Mouse (Mus musculus) midbrain, embryonic 14.5 days (tissue): ENCODE data around the gene Antxr1. TPM values are rescaled to one million over a fixed set of nuclear protein-coding genes. Genes with fewer than 3 reads are reported as not detected.

Source experiments
- ATAC-seq: fragments of 200-750 bp; cut with Nextera tagmentation; 2 replicates; pipeline ENCODE4 v1.8.0; 2017; ENCODE audit warnings: moderate number of reproducible peaks, moderate library complexity; ENCODE audit not compliant: low FRiP score, low TSS enrichment
- DNase-seq: peaks from one replicate; pipeline ENCODE4 v3.0.0-alpha.2; 2015
- H3K27ac ChIP-seq: fragments of 300-500 bp; sonication (generic); replicated peaks from 2 replicates; pipeline ENCODE4 v1.5.1; 2014; ENCODE audit warnings: mild to moderate bottlenecking, low read depth, low read length, moderate library complexity
- H3K27me3 ChIP-seq: fragments of 300-500 bp; sonication (generic); 2 replicates; pipeline ENCODE4 v1.6.1; 2014; ENCODE audit warnings: low read length, control low read depth, mixed read lengths; ENCODE audit not compliant: control insufficient read depth, insufficient read depth
- H3K36me3 ChIP-seq: fragments of 300-500 bp; sonication (generic); 2 replicates; pipeline ENCODE4 v1.6.1; 2014; ENCODE audit warnings: low read length, control low read depth; ENCODE audit not compliant: control insufficient read depth, insufficient read depth
- H3K4me1 ChIP-seq: fragments of 300-500 bp; sonication (generic); 2 replicates; pipeline ENCODE4 v1.6.1; 2014; ENCODE audit warnings: mild to moderate bottlenecking, antibody characterized with exemption, low read length, control low read depth; ENCODE audit not compliant: control insufficient read depth, insufficient read depth
- H3K4me2 ChIP-seq: fragments of 300-500 bp; sonication (generic); 2 replicates; pipeline ENCODE4 v1.6.1; 2014; ENCODE audit warnings: mild to moderate bottlenecking, low read length, moderate library complexity
- H3K4me3 ChIP-seq: fragments of 300-500 bp; sonication (generic); replicated peaks from 2 replicates; pipeline ENCODE4 v1.5.1; 2014; ENCODE audit warnings: low read depth, low read length
- H3K9ac ChIP-seq: fragments of 300-500 bp; sonication (generic); replicated peaks from 2 replicates; pipeline ENCODE4 v1.6.1; 2014; ENCODE audit warnings: mild to moderate bottlenecking, low read length, moderate library complexity
- H3K9me3 ChIP-seq: fragments of 300-500 bp; sonication (generic); 2 replicates; pipeline ENCODE4 v1.6.1; 2016; ENCODE audit warnings: low read length, control low read depth, mixed read lengths; ENCODE audit not compliant: control insufficient read depth
- WGBS: fragments of 180-500 bp; shearing (Covaris S2); extraction: QIAGEN DNeasy Blood & Tissue Kit; methylation state at CpG from one replicate; pipeline ENCODE4 v1.1.7; 2014; 5-methylcytosine and 5-hydroxymethylcytosine counted together
- polyA plus RNA-seq: library from polyadenylated mRNA; unstranded; fragments of >200 nt; fragmentation: Nextera tagmentation; extraction: Ambion mirVana; gene quantifications from 2 replicates; pipeline ENCODE4 v1.2.1, GENCODE M21; 2014

Antxr1 gene
- polyA plus RNA-seq, 1 experiment from 2014 or later = 3.6 TPM

DNA sequence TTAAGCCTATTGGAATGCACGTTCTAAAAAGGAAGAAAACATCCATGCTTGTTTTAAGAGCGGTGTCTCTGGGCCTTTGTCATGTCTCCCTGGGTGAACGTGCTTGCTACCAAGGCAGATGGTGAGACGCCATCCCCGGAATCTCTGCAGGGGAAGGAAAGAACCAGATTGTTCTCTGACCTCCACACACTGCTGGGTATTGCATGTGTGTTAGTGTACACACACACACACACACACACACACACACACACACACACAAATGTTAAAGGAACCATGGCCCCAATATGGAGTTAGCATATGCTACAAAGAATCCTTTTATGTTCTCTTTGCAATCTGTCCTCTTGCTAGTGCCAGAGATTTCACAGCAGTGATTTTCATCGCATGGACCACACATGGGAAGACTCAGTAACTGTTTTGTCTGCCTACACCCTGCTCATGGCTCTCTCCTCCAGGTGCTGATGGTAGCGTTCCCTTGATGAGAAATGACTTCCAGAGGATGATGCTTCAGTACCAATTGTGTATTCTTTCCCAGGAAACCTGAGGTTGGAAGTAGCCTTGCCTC, 177.5 kb downstream of the Antxr1 start:
- Histone ChIP-seq H3K36me3 (no peaks in the 10 kb centered on the region), H3K9ac (no peak overlapping the region), H3K27ac (no peak overlapping the region), H3K4me2 (no peak overlapping the region), H3K9me3 (no peaks in the 10 kb centered on the region), H3K4me3 (no peak overlapping the region), H3K4me1 (no peaks in the 10 kb centered on the region), H3K27me3 (no peaks in the 10 kb centered on the region)
- DNase-seq (no peak), ATAC-seq (no peak)
- 85% methylated on average over 7 of the region's 7 CpGs for WGBS

DNA sequence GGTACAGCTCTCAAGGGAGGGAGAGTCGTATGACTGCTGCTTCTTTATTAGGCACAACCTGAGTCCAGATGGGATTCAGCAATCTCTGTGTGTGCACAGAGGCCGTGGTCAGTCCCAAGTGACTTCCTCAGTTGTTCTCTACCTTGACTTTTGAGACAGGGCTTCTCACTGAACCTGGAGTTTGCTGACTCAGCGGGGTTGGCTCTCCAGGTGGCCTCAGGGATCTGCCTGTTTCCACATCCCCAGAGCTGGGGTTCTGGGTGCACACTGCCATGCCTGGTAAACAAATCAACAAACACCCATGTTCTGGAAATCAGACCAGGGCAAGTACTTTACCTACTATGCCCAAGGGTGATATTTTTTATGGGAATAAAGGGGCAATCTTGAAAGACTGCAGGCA, 181.8 kb downstream of the Antxr1 start:
- DNase-seq = no peak
- no peak overlapping the region for H3K27ac ChIP-seq
- WGBS = 91% methylated on average over 3 of the region's 3 CpGs
- no peaks in the 10 kb centered on the region for H3K27me3 ChIP-seq
- no peaks in the 10 kb centered on the region for H3K4me1 ChIP-seq
- no peaks in the 10 kb centered on the region for H3K9me3 ChIP-seq
- H3K4me2 ChIP-seq = no peak overlapping the region
- H3K4me3 ChIP-seq = no peak overlapping the region
- no peak overlapping the region for H3K9ac ChIP-seq
- no peaks in the 10 kb centered on the region for H3K36me3 ChIP-seq
- ATAC-seq = no peak

DNA sequence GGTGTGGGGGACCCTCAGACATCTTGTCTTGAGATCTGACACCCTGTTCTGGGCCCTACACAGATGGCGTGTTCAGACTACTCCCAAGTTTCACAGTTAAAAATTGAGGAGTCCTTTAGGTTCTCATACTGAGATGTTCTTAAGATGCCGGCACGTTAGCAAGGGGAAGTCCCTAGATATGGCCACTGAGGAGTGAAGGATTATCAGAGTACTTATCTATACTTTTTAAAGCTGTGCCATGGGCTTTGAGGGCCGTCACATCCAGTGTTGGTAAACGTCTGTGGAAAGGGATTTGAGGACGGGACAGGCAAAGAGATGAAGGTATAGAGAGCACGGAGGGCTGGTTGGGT, 182.4 kb downstream of the Antxr1 start:
- Histone ChIP-seq H3K27ac (no peak overlapping the region), H3K36me3 (no peaks in the 10 kb centered on the region), H3K4me2 (no peak overlapping the region), H3K9ac (no peak overlapping the region), H3K27me3 (no peaks in the 10 kb centered on the region), H3K4me1 (no peaks in the 10 kb centered on the region), H3K9me3 (no peaks in the 10 kb centered on the region), H3K4me3 (no peak overlapping the region)
- ATAC-seq = no peak
- 88% methylated on average over 7 of the region's 7 CpGs for WGBS
- no peak for DNase-seq

DNA sequence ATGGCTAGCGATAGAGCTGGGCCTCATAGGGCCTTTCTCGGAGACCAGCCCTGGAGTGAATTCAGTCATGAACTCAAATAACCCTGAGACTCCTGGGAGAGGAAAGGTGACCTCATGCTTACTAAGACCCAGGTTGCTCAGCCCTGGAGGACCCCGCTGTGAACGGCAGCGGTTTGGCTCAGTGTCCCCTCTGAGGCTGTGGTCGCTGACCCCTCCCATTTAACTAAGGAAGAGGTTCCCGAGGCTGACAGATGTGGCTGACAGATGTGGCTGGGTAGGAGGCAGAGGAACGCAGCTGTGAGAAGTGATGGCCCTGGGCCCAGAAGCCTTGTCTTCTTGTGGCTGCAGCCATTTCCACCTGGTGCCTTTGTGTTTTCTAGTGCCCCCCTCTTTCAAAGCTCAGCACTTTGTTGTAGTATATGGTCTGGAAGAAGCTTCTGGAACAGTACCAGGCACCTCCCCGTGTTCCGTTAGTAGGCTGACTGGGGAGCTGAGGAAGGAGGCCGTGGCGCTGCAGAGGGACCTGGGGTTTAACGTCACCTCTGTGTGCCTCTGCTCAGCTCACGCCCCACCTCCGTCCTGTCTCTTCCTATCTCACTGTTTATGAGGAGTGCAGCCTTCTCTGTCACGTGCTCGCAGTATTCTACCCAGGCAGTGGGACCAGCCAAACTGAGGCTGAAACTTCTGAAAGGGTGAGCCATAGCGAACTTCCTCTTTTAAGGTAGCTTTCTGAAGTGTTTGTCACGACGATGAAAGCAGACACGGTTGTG, 183.0 kb downstream of the Antxr1 start:
- no peak overlapping the region for H3K9ac ChIP-seq
- H3K4me3 ChIP-seq = no peak overlapping the region
- ATAC-seq (no peak), DNase-seq (no peak)
- H3K4me2 ChIP-seq = no peak overlapping the region
- no peak overlapping the region for H3K27ac ChIP-seq
- no peaks in the 10 kb centered on the region for H3K27me3 ChIP-seq
- H3K4me1 ChIP-seq = no peaks in the 10 kb centered on the region
- no peaks in the 10 kb centered on the region for H3K9me3 ChIP-seq
- H3K36me3 ChIP-seq = no peaks in the 10 kb centered on the region
- 83% methylated on average over 21 of the region's 21 CpGs for WGBS

DNA sequence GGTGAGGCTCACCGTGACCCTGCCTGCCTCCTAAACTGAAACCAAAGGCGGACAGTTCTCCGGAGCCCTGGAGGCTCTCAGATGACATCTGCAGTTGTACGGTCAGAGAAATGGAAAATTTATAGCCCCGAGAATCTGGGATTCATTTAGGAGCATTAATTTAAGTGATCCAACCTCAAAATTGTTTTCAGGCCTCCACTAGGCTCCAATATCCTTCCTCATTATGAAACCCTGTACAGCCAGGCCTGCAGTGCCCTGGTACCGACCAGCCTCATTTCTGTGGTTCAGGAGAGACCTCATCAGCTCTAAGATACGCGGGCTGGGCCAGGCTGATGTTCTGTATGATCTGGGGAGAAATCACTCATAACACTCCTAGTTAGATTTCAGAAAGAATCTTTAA, 184.2 kb downstream of the Antxr1 start:
- Histone ChIP-seq H3K4me2 (no peak overlapping the region), H3K4me3 (no peak overlapping the region), H3K36me3 (no peaks in the 10 kb centered on the region), H3K27ac (no peak overlapping the region), H3K4me1 (no peaks in the 10 kb centered on the region), H3K27me3 (no peaks in the 10 kb centered on the region), H3K9me3 (no peaks in the 10 kb centered on the region), H3K9ac (no peak overlapping the region)
- no peak for ATAC-seq
- 95% methylated on average over 8 of the region's 8 CpGs for WGBS
- DNase-seq = no peak

DNA sequence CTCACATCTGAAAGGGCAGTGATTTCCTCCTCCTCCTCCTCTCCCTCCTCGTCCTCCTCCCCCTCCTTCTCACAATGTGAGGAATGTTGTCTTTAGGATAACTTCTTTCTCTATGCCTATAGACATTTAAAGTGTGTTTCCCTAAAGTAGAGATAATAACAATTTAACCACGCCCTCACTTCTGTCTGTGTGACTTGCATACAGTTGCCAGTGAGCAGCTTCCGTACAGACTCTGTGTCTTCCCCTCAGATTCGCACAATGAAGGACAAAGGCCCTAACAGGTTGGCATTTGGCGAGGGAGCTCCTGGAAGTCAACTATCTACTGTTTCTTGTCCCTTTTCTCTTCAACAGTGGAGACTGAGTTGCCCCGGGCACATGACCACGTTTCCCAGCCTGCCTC, 185.2 kb downstream of the Antxr1 start:
- Histone ChIP-seq H3K27me3 (no peaks in the 10 kb centered on the region), H3K4me3 (no peak overlapping the region), H3K9ac (no peak overlapping the region), H3K27ac (no peak overlapping the region), H3K4me2 (no peak overlapping the region), H3K9me3 (no peaks in the 10 kb centered on the region), H3K4me1 (no peaks in the 10 kb centered on the region), H3K36me3 (no peaks in the 10 kb centered on the region)
- 84% methylated on average over 7 of the region's 7 CpGs for WGBS
- DNase-seq (no peak), ATAC-seq (no peak)

DNA sequence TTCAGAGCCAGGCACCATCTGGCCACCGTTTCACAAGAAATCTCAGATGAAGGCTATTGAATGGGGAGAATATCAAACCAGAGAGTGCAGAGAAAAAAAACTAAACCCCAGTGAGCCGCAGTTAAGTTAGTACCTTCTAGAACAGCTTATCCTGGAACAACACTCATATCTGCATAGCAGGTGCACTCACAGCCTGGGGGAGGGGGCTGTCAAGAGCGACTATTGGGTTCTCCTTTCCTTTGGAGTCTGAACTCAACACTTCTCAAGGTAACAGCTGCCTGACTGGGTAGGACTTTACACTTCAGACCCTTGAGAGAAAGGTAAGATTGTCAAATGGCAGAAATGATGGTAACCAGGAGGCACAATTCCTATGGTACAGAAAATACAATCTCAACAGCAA, 187.7 kb downstream of the Antxr1 start:
- no peaks in the 10 kb centered on the region for H3K9me3 ChIP-seq
- ATAC-seq (no peak), DNase-seq (no peak)
- H3K36me3 ChIP-seq = no peaks in the 10 kb centered on the region
- no peaks in the 10 kb centered on the region for H3K4me1 ChIP-seq
- no peak overlapping the region for H3K4me2 ChIP-seq
- WGBS = 72% methylated on average over 3 of the region's 3 CpGs
- no peaks in the 10 kb centered on the region for H3K27me3 ChIP-seq
- no peak overlapping the region for H3K27ac ChIP-seq
- H3K9ac ChIP-seq = no peak overlapping the region
- no peak overlapping the region for H3K4me3 ChIP-seq

DNA sequence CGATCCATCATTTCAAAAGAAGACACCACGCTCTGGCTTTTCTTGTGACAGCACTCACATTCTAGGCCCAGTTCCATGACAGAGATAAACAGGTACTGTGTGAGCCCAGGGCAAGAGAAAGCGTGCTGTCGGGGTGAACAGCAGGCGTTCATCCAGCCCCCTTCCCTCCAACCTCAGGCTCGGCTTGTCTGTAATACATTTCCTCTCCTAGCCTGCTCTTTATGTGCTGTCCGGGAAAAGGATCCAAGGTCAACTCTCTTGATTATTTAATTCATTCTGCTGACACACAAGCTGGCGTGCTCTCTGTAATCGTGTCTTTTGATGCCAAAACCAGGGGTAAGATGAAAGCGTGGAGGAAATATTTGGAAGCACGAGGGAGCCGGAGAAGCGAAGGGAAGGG, 192.0 kb downstream of the Antxr1 start:
- no peak overlapping the region for H3K27ac ChIP-seq
- DNase-seq (no peak), ATAC-seq (no peak)
- no peaks in the 10 kb centered on the region for H3K4me1 ChIP-seq
- WGBS = 60% methylated on average over 13 of the region's 13 CpGs
- H3K36me3 ChIP-seq = no peaks in the 10 kb centered on the region
- H3K9ac ChIP-seq = no peak overlapping the region
- no peak overlapping the region for H3K4me3 ChIP-seq
- no peaks in the 10 kb centered on the region for H3K27me3 ChIP-seq
- H3K9me3 ChIP-seq = no peaks in the 10 kb centered on the region
- H3K4me2 ChIP-seq = no peak overlapping the region

DNA sequence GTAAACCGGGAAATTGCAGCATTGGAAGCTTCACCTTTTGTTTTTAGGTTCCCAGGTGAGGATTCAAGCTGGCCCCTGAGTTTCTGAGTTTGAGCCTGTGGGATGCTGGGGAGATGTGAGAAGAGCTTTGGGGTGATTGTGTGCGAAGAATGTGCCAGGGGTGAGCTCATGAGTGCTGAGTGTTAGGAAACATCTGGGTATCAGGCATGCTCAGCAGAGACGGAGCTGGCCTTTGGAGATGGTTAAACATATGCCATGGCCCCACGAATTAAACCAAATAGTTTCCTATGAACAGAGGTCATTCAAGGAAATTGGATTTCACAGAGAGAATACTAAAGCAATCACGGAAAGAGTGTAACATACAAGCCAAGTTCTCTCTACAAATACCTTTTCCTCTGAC, 193.4 kb downstream of the Antxr1 start:
- no peak overlapping the region for H3K27ac ChIP-seq
- H3K4me2 ChIP-seq = no peak overlapping the region
- DNase-seq (no peak), ATAC-seq (no peak)
- H3K4me3 ChIP-seq = no peak overlapping the region
- H3K27me3 ChIP-seq = no peaks in the 10 kb centered on the region
- 90% methylated on average over 5 of the region's 5 CpGs for WGBS
- no peaks in the 10 kb centered on the region for H3K36me3 ChIP-seq
- H3K9me3 ChIP-seq = no peaks in the 10 kb centered on the region
- H3K9ac ChIP-seq = no peak overlapping the region
- no peaks in the 10 kb centered on the region for H3K4me1 ChIP-seq
